Mouse (Mus musculus): ENCODE measurements at regions not wholly inside any gene's neighbourhood (a gene's known extent, or its start where the extent isn't known, plus 50 kb on each side); places are given as distances from the start of the nearest gene placed in this dataset.

GRCm38 (mm10) chr15:38388436-38388835 is 963.1 kb downstream of the 4930447A16Rik start:
- Histone ChIP-seq H3K27me3 (no peaks in the 10 kb centered on the region), H3K9me3 (no peaks in the 10 kb centered on the region), H3K9ac (replicated peaks) (no peak overlapping the region), H3K4me3 (no peak overlapping the region), H3K4me1 (peaks cover 11% of the 10 kb centered on the region), H3K4me2 (replicated peaks) (no peak overlapping the region), H3K27ac (replicated peaks) (no peak overlapping the region), H3K36me3 (no peaks in the 10 kb centered on the region)
- 90% methylated on average over 7 of the region's 7 CpGs for WGBS
- ATAC-seq (ENCODE audit: low FRiP score, low read depth), result no peak

- no peaks in the 10 kb centered on the region for H3K36me3 ChIP-seq
- H3K4me3 ChIP-seq, result no peak overlapping the region
- no peaks in the 10 kb centered on the region for H3K27me3 ChIP-seq
- 90% methylated on average over 12 of the region's 12 CpGs for WGBS
- H3K9ac ChIP-seq (replicated peaks), result no peak overlapping the region
- H3K27ac ChIP-seq (replicated peaks), result no peak overlapping the region
- no peaks in the 10 kb centered on the region for H3K4me1 ChIP-seq
- no peak overlapping the region for H3K4me2 ChIP-seq (replicated peaks)
- ATAC-seq (ENCODE audit: low FRiP score, low read depth), result no peak
- no peaks in the 10 kb centered on the region for H3K9me3 ChIP-seq
Measured at GRCm38 (mm10) chr15:38390450-38390849, 965.1 kb downstream of the 4930447A16Rik start.

GRCm38 (mm10) chr15:38391420-38391819 is 966.1 kb downstream of the 4930447A16Rik start:
- H3K27me3 ChIP-seq, result no peaks in the 10 kb centered on the region
- H3K9me3 ChIP-seq, result no peaks in the 10 kb centered on the region
- H3K4me2 ChIP-seq (replicated peaks), result no peak overlapping the region
- no peak overlapping the region for H3K27ac ChIP-seq (replicated peaks)
- H3K36me3 ChIP-seq, result no peaks in the 10 kb centered on the region
- 76% methylated on average over 6 of the region's 6 CpGs for WGBS
- H3K4me1 ChIP-seq, result no peaks in the 10 kb centered on the region
- H3K9ac ChIP-seq (replicated peaks), result no peak overlapping the region
- ATAC-seq (ENCODE audit: low FRiP score, low read depth), result no peak
- no peak overlapping the region for H3K4me3 ChIP-seq

GRCm38 (mm10) chr15:38391860-38392259 is 966.5 kb downstream of the 4930447A16Rik start:
- 42% methylated on average over 2 of the region's 4 CpGs for WGBS

GRCm38 (mm10) chr15:38392441-38393149 is 967.2 kb downstream of the 4930447A16Rik start:
- Histone ChIP-seq H3K9me3 (no peaks in the 10 kb centered on the region), H3K4me2 (replicated peaks) (no peak overlapping the region), H3K27me3 (no peaks in the 10 kb centered on the region), H3K36me3 (no peaks in the 10 kb centered on the region), H3K4me3 (no peak overlapping the region), H3K27ac (replicated peaks) (no peak overlapping the region), H3K9ac (replicated peaks) (no peak overlapping the region), H3K4me1 (no peaks in the 10 kb centered on the region)
- no peak for ATAC-seq (ENCODE audit: low FRiP score, low read depth)
- WGBS, result 70% methylated on average over 5 of the region's 5 CpGs

More at GRCm38 (mm10) chr15:38391860-38392259, 966.5 kb downstream of the 4930447A16Rik start:
- no peak overlapping the region for H3K27ac ChIP-seq (replicated peaks)
- no peaks in the 10 kb centered on the region for H3K27me3 ChIP-seq
- no peaks in the 10 kb centered on the region for H3K9me3 ChIP-seq
- ATAC-seq (ENCODE audit: low FRiP score, low read depth), result no peak
- no peak overlapping the region for H3K9ac ChIP-seq (replicated peaks)
- no peak overlapping the region for H3K4me3 ChIP-seq
- no peak overlapping the region for H3K4me2 ChIP-seq (replicated peaks)
- no peaks in the 10 kb centered on the region for H3K36me3 ChIP-seq
- no peaks in the 10 kb centered on the region for H3K4me1 ChIP-seq

- Histone ChIP-seq H3K27ac (replicated peaks) (no peak overlapping the region), H3K4me3 (no peak overlapping the region), H3K9me3 (no peaks in the 10 kb centered on the region), H3K4me1 (peaks cover 6% of the 10 kb centered on the region; the same call in 1 of the 2 replicates), H3K4me2 (replicated peaks) (no peak overlapping the region), H3K36me3 (no peaks in the 10 kb centered on the region), H3K27me3 (no peaks in the 10 kb centered on the region), H3K9ac (replicated peaks) (no peak overlapping the region)
- 89% methylated on average over 4 of the region's 4 CpGs for WGBS
- no peak for ATAC-seq (ENCODE audit: low FRiP score, low read depth)
Measured at GRCm38 (mm10) chr15:38398852-38399251, 973.5 kb downstream of the 4930447A16Rik start.

- ATAC-seq (ENCODE audit: low FRiP score, low read depth), result no peak
- H3K9me3 ChIP-seq, result no peaks in the 10 kb centered on the region
- H3K4me2 ChIP-seq (replicated peaks), result no peak overlapping the region
- H3K27me3 ChIP-seq, result no peaks in the 10 kb centered on the region
- H3K36me3 ChIP-seq, result no peaks in the 10 kb centered on the region
- H3K9ac ChIP-seq (replicated peaks), result no peak overlapping the region
- no peak overlapping the region for H3K27ac ChIP-seq (replicated peaks)
- no peak overlapping the region for H3K4me3 ChIP-seq
- H3K4me1 ChIP-seq, result peaks cover 15% of the 10 kb centered on the region; the same call in 1 of the 2 replicates
- WGBS, result 88% methylated on average over 1 of the region's 1 CpGs
Measured at GRCm38 (mm10) chr15:38402762-38403161, 977.4 kb downstream of the 4930447A16Rik start.

- no peak for ATAC-seq (ENCODE audit: low FRiP score, low read depth)
- no peak overlapping the region for H3K4me2 ChIP-seq (replicated peaks)
- no peak overlapping the region for H3K27ac ChIP-seq (replicated peaks)
- no peaks in the 10 kb centered on the region for H3K36me3 ChIP-seq
- peaks cover 15% of the 10 kb centered on the region; the same call in 1 of the 2 replicates for H3K4me1 ChIP-seq
- WGBS, result 23% methylated on average over 6 of the region's 6 CpGs
- no peaks in the 10 kb centered on the region for H3K27me3 ChIP-seq
- no peaks in the 10 kb centered on the region for H3K9me3 ChIP-seq
- no peak overlapping the region for H3K9ac ChIP-seq (replicated peaks)
- H3K4me3 ChIP-seq, result no peak overlapping the region
Measured at GRCm38 (mm10) chr15:38403760-38404375, 978.5 kb downstream of the 4930447A16Rik start.

GRCm38 (mm10) chr15:38406114-38406960 is 981.0 kb downstream of the 4930447A16Rik start:
- H3K27ac ChIP-seq (replicated peaks), result no peak overlapping the region
- no peaks in the 10 kb centered on the region for H3K9me3 ChIP-seq
- no peak overlapping the region for H3K4me3 ChIP-seq
- H3K4me1 ChIP-seq, result peaks cover 15% of the 10 kb centered on the region; the same call in 1 of the 2 replicates
- no peaks in the 10 kb centered on the region for H3K27me3 ChIP-seq
- no peaks in the 10 kb centered on the region for H3K36me3 ChIP-seq
- no peak overlapping the region for H3K4me2 ChIP-seq (replicated peaks)
- WGBS, result 46% methylated on average over 13 of the region's 13 CpGs
- H3K9ac ChIP-seq (replicated peaks), result no peak overlapping the region
- no peak for ATAC-seq (ENCODE audit: low FRiP score, low read depth)

GRCm38 (mm10) chr15:38407476-38407875 is 982.1 kb downstream of the 4930447A16Rik start:
- ATAC-seq (ENCODE audit: low FRiP score, low read depth), result no peak
- Histone ChIP-seq H3K27ac (replicated peaks) (no peak overlapping the region), H3K9ac (replicated peaks) (no peak overlapping the region), H3K4me2 (replicated peaks) (no peak overlapping the region), H3K4me1 (peaks cover 15% of the 10 kb centered on the region; the same call in 1 of the 2 replicates), H3K4me3 (no peak overlapping the region), H3K9me3 (no peaks in the 10 kb centered on the region), H3K27me3 (no peaks in the 10 kb centered on the region), H3K36me3 (no peaks in the 10 kb centered on the region)
- 65% methylated on average over 5 of the region's 5 CpGs for WGBS

- H3K9me3 ChIP-seq, result no peaks in the 10 kb centered on the region
- 71% methylated on average over 4 of the region's 4 CpGs for WGBS
Measured at GRCm38 (mm10) chr15:38409168-38409567, 983.8 kb downstream of the 4930447A16Rik start.

GRCm38 (mm10) chr15:38410462-38410861 is 985.1 kb downstream of the 4930447A16Rik start:
- 92% methylated on average over 1 of the region's 1 CpGs for WGBS
- Histone ChIP-seq H3K27ac (replicated peaks) (no peak overlapping the region), H3K27me3 (no peaks in the 10 kb centered on the region), H3K4me2 (replicated peaks) (no peak overlapping the region), H3K4me3 (no peak overlapping the region), H3K9ac (replicated peaks) (no peak overlapping the region), H3K4me1 (0 out of 2 replicates have a peak, but pooled peaks cover 3% of the 10 kb centered on the region), H3K9me3 (no peaks in the 10 kb centered on the region), H3K36me3 (no peaks in the 10 kb centered on the region)
- no peak for ATAC-seq (ENCODE audit: low FRiP score, low read depth)

More at GRCm38 (mm10) chr15:38409168-38409567, 983.8 kb downstream of the 4930447A16Rik start:
- Histone ChIP-seq H3K4me2 (replicated peaks) (no peak overlapping the region), H3K9ac (replicated peaks) (no peak overlapping the region), H3K4me1 (peaks cover 9% of the 10 kb centered on the region; the same call in 1 of the 2 replicates), H3K4me3 (no peak overlapping the region), H3K36me3 (no peaks in the 10 kb centered on the region), H3K27me3 (no peaks in the 10 kb centered on the region), H3K27ac (replicated peaks) (no peak overlapping the region)
- no peak for ATAC-seq (ENCODE audit: low FRiP score, low read depth)

Data from midbrain, embryonic 12.5 days (tissue).